In the genomic region with DNA sequence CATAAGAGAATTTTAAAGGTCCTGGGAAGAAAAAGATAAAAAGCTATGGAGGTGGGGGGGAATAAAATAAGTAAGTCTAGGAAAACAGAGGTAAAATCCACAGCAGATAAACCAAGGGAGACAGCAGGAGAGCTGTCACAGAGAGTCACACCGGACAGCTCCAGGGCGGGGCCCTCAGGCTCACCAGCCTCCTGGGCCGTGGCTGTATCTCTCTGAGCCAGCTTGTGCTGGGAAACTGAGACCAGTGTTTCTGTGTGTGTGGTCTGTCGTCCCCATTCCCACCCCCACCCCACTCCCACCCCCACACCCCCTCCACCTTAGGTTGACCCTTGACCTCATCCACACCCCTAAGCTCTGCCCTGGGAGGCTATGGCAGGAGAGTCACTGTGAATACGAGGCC, we compare ENCODE assay signal across 24 mouse cellular contexts. TPM values are rescaled to one million over a fixed set of nuclear protein-coding genes. Genes with fewer than 3 reads are reported as not detected.
DNase-seq lines count a peak whose midpoint lies in the region; ATAC-seq lines count a peak whose summit lies in the region.
"Had no signal": no experiment of that assay in that cellular context is flagged by ENCODE, and none has a peak within 500 bp of the region (broad histone marks: within the 10 kb centered on the region; RNA-seq: fewer than 3 reads in every experiment).

No protein-coding gene starts in this region.

- no peak overlapping the region for H3K4me3 ChIP-seq in heart, embryonic 10.5 days
- H3K4me3 ChIP-seq in liver, embryonic 12.5 days = no peak overlapping the region
- H3K4me3 ChIP-seq: embryonic facial prominence, embryonic 13.5 days; forebrain, embryonic 15.5 days; intestine, embryonic 15.5 days; limb, embryonic 10.5 days had no signal

- H3K4me1 ChIP-seq in heart, embryonic 10.5 days = peaks cover 22% of the 10 kb centered on the region
- peaks cover 41% of the 10 kb centered on the region for H3K4me1 ChIP-seq in liver, embryonic 12.5 days
- H3K4me1 ChIP-seq: embryonic facial prominence, embryonic 13.5 days; intestine, embryonic 15.5 days had no signal

- 41% methylated on average over 5 of the region's 5 CpGs for WGBS in heart, embryonic 10.5 days
- WGBS in liver, embryonic 12.5 days (ENCODE audit: insufficient replicate concordance) = 23% methylated on average over 5 of the region's 5 CpGs

- H3K9ac ChIP-seq in liver, embryonic 12.5 days = no peak overlapping the region
- H3K9ac ChIP-seq: embryonic facial prominence, embryonic 13.5 days; forebrain, embryonic 15.5 days; intestine, embryonic 15.5 days had no signal

- no peaks in the 10 kb centered on the region for H3K9me3 ChIP-seq in heart, embryonic 10.5 days
- H3K9me3 ChIP-seq in liver, embryonic 12.5 days (replicated peaks) = no peaks in the 10 kb centered on the region
- H3K9me3 ChIP-seq: embryonic facial prominence, embryonic 13.5 days; forebrain, embryonic 15.5 days; intestine, embryonic 15.5 days; limb, embryonic 10.5 days had no signal

- no peak overlapping the region for H3K27ac ChIP-seq in heart, embryonic 10.5 days
- H3K27ac ChIP-seq in liver, embryonic 12.5 days = 0 out of 2 replicates have a peak overlapping the region, but pooled peaks have one; percentile 32
- H3K27ac ChIP-seq: embryonic facial prominence, embryonic 13.5 days; forebrain, embryonic 15.5 days; intestine, embryonic 15.5 days; limb, embryonic 10.5 days; macrophage had no signal

- no peak overlapping the region for H3K4me2 ChIP-seq in liver, embryonic 12.5 days
- H3K4me2 ChIP-seq: embryonic facial prominence, embryonic 13.5 days; forebrain, embryonic 15.5 days; intestine, embryonic 15.5 days; midbrain, embryonic 11.5 days had no signal

- H3K36me3 ChIP-seq in heart, embryonic 10.5 days = peaks cover 14% of the 10 kb centered on the region
- H3K36me3 ChIP-seq in liver, embryonic 12.5 days = peaks cover 49% of the 10 kb centered on the region

- ATAC-seq in liver, embryonic 12.5 days = peak; percentile 93
- peak; percentile 81 for ATAC-seq in megakaryocyte progenitor cell, adult 5-6 weeks (replicated peaks; ENCODE audit: poor library complexity)
- ATAC-seq: forebrain, embryonic 15.5 days; hindbrain, embryonic 16.5 days; intestine, embryonic 15.5 days; lung, postnatal 0 days; Patski had no signal

- H3K27me3 ChIP-seq in heart, embryonic 10.5 days (ENCODE audit: insufficient read depth, poor library complexity, severe bottlenecking) = no peaks in the 10 kb centered on the region
- no peaks in the 10 kb centered on the region for H3K27me3 ChIP-seq in liver, embryonic 12.5 days (replicated peaks)
- H3K27me3 ChIP-seq: embryonic facial prominence, embryonic 13.5 days; forebrain, embryonic 15.5 days; intestine, embryonic 15.5 days; Patski had no signal

- DNase-seq in heart, embryonic 10.5 days (ENCODE audit: low spot score) = peak; percentile 81
- DNase-seq in heart, adult 9 months (ENCODE audit: low spot score in 2 of 2) = no peak
- DNase-seq in R1 (ENCODE audit: low read depth, low spot score) = peak; percentile 28
- no peak for DNase-seq in left cerebral cortex, adult 8-10 months (ENCODE audit: low spot score in 2 of 2)
- DNase-seq in embryo, embryonic 11 days = no peak
- no peak for DNase-seq in adrenal gland, adult 8-10 months
- DNase-seq: adrenal gland, postnatal 14 days; cerebellum, adult 11 months; cerebellum, adult 9-11 months; gastrocnemius, postnatal 36 days; heart, postnatal 4 days; kidney, adult 8-10 months; kidney, postnatal 10 days had no signal

RNA-seq across cellular contexts. Expression of gene Sccpdh, which starts 56.8 kb away (rescaled TPM):
- 84.4 and 91.4 TPM in 2 replicates for polyA plus RNA-seq in heart, embryonic 10.5 days (2016; fragmentation: Nextera tagmentation; extraction: Ambion mirVana)
- 14.5 and 14.8 TPM in 2 replicates for polyA plus RNA-seq in liver, embryonic 12.5 days (2016; fragmentation: Nextera tagmentation; extraction: Ambion mirVana)
- 18.6 and 26.6 TPM in 2 replicates for total RNA-seq in megakaryocyte progenitor cell, adult 5-6 weeks (2015)
- 42.4 and 43.7 TPM in 2 replicates for total RNA-seq in megakaryocyte progenitor cell, adult 5-6 weeks (2017)
- total RNA-seq in left cerebral cortex, adult 8-10 months (2022) = 10 to 100 TPM; 65.4 to 75.6 (median 71.6) TPM
- total RNA-seq in adrenal gland, adult 8-10 months (2022) = 10 to 100 TPM; 33.2 to 41.7 (median 35.9) TPM

Comparison
In these comparisons a context has a peak if more than half of its experiments do, and no peak if none do; other contexts are left out.
1. DNase-seq: peak in heart, embryonic 10.5 days (single experiment) and R1 (single experiment); none in heart, adult 9 months (0 of 2), left cerebral cortex, adult 8-10 months (0 of 2), embryo, embryonic 11 days (single experiment) and adrenal gland, adult 8-10 months (single experiment).